Mouse (Mus musculus) intestine, embryonic 14.5 days (tissue): ENCODE measurements around the gene Golm1. TPM values are rescaled to one million over a fixed set of nuclear protein-coding genes. Genes with fewer than 3 reads are reported as not detected.
"Not testable (repeated sequence)": the region's sequence is repeated elsewhere in the genome, so short reads cannot be mapped to it uniquely, and the experiment has no call there.

Experiments
- ATAC-seq: fragments of 200-750 bp; cut with Nextera tagmentation; replicated peaks from 2 replicates; pipeline ENCODE4 v1.8.0; 2017; ENCODE audit warnings: low read depth, moderate number of reproducible peaks, moderate TSS enrichment, moderate library complexity; ENCODE audit not compliant: low FRiP score, low TSS enrichment
- DNase-seq: peaks from one replicate; pipeline ENCODE4 v3.0.0-alpha.2; 2018; ENCODE audit warnings: low spot score
- H3K27ac ChIP-seq: fragments of 300-500 bp; sonication (generic); 2 replicates; pipeline ENCODE4 v1.5.1; 2014; ENCODE audit warnings: low read depth, mild to moderate bottlenecking, control low read depth
- H3K27me3 ChIP-seq: fragments of 300-500 bp; sonication (generic); replicated peaks from 2 replicates; pipeline ENCODE4 v1.6.1; 2014; ENCODE audit warnings: low read length, control low read depth; ENCODE audit not compliant: control insufficient read depth, insufficient read depth
- H3K36me3 ChIP-seq: fragments of 300-500 bp; sonication (generic); 2 replicates; pipeline ENCODE4 v1.6.1; 2014; ENCODE audit warnings: low read length, control low read depth; ENCODE audit not compliant: control insufficient read depth, insufficient read depth
- H3K4me1 ChIP-seq: fragments of 300-500 bp; sonication (generic); replicated peaks from 2 replicates; pipeline ENCODE4 v1.6.1; 2014; ENCODE audit warnings: low read length, control low read depth, mixed read lengths; ENCODE audit not compliant: control insufficient read depth, insufficient read depth
- H3K4me2 ChIP-seq: fragments of 300-500 bp; sonication (generic); 2 replicates; pipeline ENCODE4 v1.6.1; 2014; ENCODE audit warnings: low read length
- H3K4me3 ChIP-seq: fragments of 300-500 bp; sonication (generic); 2 replicates; pipeline ENCODE4 v1.5.1; 2014; ENCODE audit warnings: low read depth, low read length, control low read depth, mixed read lengths
- H3K9ac ChIP-seq: fragments of 300-500 bp; sonication (generic); 2 replicates; pipeline ENCODE4 v1.6.1; 2014; ENCODE audit warnings: mild to moderate bottlenecking, low read length
- H3K9me3 ChIP-seq: fragments of 300-500 bp; sonication (generic); 2 replicates; pipeline ENCODE4 v1.6.1; 2016; ENCODE audit warnings: low read length, control low read depth; ENCODE audit not compliant: control insufficient read depth
- WGBS: fragments of 180-500 bp; shearing (Covaris S2); extraction: QIAGEN DNeasy Blood & Tissue Kit; methylation state at CpG from one replicate; pipeline ENCODE4 v1.1.7; 2014; 5-methylcytosine and 5-hydroxymethylcytosine counted together
- polyA plus RNA-seq: library from polyadenylated mRNA; unstranded; fragments of >200 nt; fragmentation: Nextera tagmentation; extraction: Ambion mirVana; gene quantifications from 2 replicates; pipeline ENCODE4 v1.2.1, GENCODE M21; 2014

Golm1 gene
- polyA plus RNA-seq, 1 experiment from 2014 or later = 86.5 TPM

DNA sequence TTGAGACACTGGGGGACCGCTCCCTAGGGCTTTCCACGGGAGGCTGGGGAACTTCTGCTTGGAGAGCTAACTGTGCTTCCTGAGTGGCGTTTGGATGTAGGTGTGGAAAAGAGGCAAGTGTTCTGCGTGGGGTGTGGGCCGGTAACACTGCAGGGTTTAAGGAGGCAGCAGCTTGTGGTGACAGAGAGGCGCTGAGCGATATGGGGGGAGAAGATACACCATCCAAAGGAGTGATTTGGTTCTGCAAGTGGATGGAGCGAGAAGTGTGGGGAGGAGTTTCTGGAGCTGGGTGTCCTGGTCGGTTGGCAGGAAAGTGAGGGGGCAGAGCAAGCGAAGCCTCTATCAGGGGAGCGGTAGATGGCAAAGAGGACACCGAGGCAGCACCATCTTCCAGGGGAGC lies 27.9 kb upstream of the Golm1 start:
- ATAC-seq = no peak
- 79% methylated on average over 12 of the region's 12 CpGs for WGBS
- Histone ChIP-seq H3K9ac (no peak overlapping the region), H3K9me3 (no peaks in the 10 kb centered on the region), H3K4me3 (no peak overlapping the region), H3K4me1 (no peaks in the 10 kb centered on the region), H3K27ac (no peak overlapping the region), H3K4me2 (no peak overlapping the region), H3K36me3 (no peaks in the 10 kb centered on the region), H3K27me3 (no peaks in the 10 kb centered on the region)
- no peak for DNase-seq

DNA sequence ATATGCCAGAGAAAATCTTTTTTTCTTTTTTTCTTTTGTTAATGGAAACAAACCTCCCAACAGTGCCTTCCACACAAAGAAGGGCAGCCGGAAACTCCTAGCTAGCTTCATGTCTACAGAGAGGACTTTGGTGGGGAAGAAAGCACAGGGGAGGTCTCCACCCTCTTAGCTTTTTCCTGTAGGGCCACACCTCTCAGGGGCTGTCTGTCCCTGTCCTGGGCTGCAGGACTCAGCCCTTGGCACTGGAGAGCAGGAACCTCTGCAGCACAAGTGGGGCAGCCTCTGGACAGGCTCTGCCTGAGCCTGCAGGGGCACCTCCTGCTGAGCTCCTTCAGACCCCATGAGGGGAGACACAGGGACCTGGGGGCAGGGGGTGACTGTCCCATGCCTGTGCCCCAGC lies 24.5 kb upstream of the Golm1 start:
- H3K36me3 ChIP-seq, H3K9ac ChIP-seq, DNase-seq, H3K9me3 ChIP-seq, H3K4me1 ChIP-seq, H3K4me3 ChIP-seq, H3K27ac ChIP-seq, H3K4me2 ChIP-seq, ATAC-seq, H3K27me3 ChIP-seq: not testable (repeated sequence)
- 67% methylated on average over 1 of the region's 1 CpGs for WGBS

DNA sequence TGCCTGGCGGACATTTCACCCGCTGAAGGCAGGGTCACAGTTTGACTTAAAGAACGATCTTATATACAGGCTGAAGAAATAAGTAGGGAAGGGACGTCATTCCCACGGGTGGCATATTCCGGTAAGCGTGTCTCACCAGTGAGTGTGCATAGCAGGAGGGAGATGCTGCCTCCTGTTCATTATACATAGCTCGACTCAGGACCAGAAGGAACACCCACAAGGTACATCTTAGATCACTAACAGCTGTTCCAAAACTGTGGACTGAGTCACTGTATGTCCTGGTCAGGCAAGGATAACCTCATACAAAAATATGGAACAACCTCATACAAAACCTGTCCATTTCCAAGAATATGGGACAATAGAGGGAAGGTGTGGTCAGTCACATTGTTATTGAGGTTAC lies 23.5 kb upstream of the Golm1 start:
- no peaks in the 10 kb centered on the region for H3K36me3 ChIP-seq
- no peak overlapping the region for H3K27ac ChIP-seq
- H3K4me1 ChIP-seq = no peaks in the 10 kb centered on the region
- ATAC-seq = no peak
- no peak overlapping the region for H3K4me2 ChIP-seq
- DNase-seq = no peak
- H3K9me3 ChIP-seq = no peaks in the 10 kb centered on the region
- H3K27me3 ChIP-seq = no peaks in the 10 kb centered on the region
- WGBS = 90% methylated on average over 8 of the region's 8 CpGs
- no peak overlapping the region for H3K4me3 ChIP-seq
- no peak overlapping the region for H3K9ac ChIP-seq

DNA sequence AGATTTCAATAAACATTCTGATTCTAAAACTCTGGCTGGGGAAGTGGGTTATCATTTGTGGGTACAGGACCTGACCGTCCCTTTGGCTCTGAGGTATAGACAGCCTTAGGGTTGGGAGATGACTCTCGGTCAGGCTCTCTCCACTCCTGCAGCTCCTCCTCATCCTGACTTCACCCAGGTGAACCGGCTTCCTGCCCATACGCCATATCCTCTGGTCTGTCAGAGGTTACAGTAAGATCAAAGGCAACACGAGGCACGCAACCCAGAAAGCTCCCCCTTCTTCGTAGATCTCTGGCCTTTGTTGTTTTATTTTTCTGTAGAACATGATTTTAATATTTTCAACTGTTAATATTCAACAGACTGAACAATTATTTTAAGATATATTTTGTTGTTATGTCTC lies 20.2 kb upstream of the Golm1 start:
- Histone ChIP-seq H3K27ac (no peak overlapping the region), H3K9me3 (no peaks in the 10 kb centered on the region), H3K9ac (no peak overlapping the region), H3K4me2 (no peak overlapping the region), H3K4me3 (no peak overlapping the region), H3K4me1 (no peaks in the 10 kb centered on the region), H3K36me3 (no peaks in the 10 kb centered on the region), H3K27me3 (no peaks in the 10 kb centered on the region)
- ATAC-seq (no peak), DNase-seq (no peak)
- WGBS = 87% methylated on average over 7 of the region's 7 CpGs

DNA sequence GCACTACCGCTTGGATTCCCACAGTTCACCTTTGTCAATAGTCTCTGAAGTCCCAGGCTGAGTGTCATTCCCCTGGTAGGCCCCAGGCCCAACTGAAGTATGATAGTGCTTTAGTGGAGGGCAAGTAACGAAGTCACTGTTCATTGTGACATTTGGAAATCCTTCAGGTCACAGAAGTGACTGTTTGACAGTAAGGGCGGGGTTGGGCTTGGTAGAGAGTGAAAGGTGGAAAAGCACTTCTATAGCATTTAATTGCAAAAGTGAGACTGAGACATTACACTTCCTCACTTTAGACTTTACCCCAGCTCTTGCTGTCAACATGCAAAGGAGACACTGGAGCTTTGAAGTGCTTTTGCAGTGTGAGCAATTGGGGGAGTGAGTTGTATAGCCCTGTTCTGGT lies 18.4 kb upstream of the Golm1 start, which contains the start of gene 4921517D22Rik:
Gene 4921517D22Rik (minus strand): TSS at position 101 of the 400 bp plus-strand sequence.
- no peak within 1 kb of the TSS for H3K27ac ChIP-seq
- no peak within 1 kb of the TSS for H3K4me2 ChIP-seq
- no peaks in the 10 kb centered on the region for H3K9me3 ChIP-seq
- ATAC-seq (no peak), DNase-seq (no peak)
- H3K36me3 ChIP-seq = no peaks in the 10 kb centered on the region
- H3K9ac ChIP-seq = no peak within 1 kb of the TSS
- H3K4me3 ChIP-seq = no peak within 1 kb of the TSS
- H3K27me3 ChIP-seq = no peaks in the 10 kb centered on the region
- 91% methylated on average over 3 of the region's 3 CpGs for WGBS
- no peaks in the 10 kb centered on the region for H3K4me1 ChIP-seq

DNA sequence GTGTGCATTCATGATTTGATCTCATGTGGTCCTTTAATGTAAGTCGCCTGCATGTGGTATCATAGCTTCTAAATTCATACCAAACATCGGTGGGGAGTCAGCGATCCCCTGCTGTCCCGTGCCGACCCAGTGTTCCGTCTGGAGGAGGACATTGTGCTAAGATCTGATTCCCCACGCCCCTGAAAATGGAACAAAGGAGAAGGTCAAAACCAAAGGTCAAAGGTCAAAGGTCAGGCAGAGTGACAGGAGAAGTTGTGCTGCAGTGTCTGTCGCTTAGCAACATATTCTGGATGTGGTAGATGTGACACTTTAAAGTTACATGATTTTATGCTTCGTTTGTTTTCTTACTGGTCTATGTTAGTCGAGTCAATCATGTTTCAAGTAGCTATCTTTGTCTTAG lies 15.9 kb upstream of the Golm1 start:
- no peak for ATAC-seq

DNA sequence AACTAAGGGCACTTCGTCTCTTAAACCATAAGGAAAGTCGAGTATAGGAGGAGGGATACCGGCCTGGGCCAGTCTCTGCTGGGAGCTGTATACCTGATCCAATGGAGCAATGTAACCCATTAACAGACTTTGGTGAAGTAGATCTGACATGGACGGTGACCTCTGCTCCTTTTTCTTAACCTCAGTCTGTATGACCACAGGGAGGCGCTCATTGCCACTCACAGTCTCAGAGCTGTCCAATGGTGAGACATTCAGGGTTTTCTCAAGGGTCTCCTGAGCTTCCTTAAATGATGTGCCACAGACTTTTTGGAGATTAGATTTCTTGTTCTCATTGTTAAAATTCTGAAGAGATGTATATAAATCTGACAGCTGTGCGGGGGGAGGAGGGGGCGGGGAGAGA lies 15.0 kb upstream of the Golm1 start:
- Histone ChIP-seq H3K9ac (no peak overlapping the region), H3K4me3 (no peak overlapping the region), H3K36me3 (no peaks in the 10 kb centered on the region), H3K4me2 (no peak overlapping the region), H3K4me1 (no peaks in the 10 kb centered on the region), H3K27ac (no peak overlapping the region), H3K9me3 (no peaks in the 10 kb centered on the region), H3K27me3 (no peaks in the 10 kb centered on the region)
- DNase-seq (no peak), ATAC-seq (no peak)
- WGBS = 83% methylated on average over 7 of the region's 7 CpGs

More for the DNA sequence above, 15.9 kb upstream of the Golm1 start:
- 79% methylated on average over 10 of the region's 10 CpGs for WGBS
- H3K9me3 ChIP-seq = no peaks in the 10 kb centered on the region
- H3K36me3 ChIP-seq = no peaks in the 10 kb centered on the region
- H3K27me3 ChIP-seq = no peaks in the 10 kb centered on the region
- no peaks in the 10 kb centered on the region for H3K4me1 ChIP-seq
- no peak for DNase-seq
- no peak overlapping the region for H3K4me3 ChIP-seq
- no peak overlapping the region for H3K27ac ChIP-seq
- H3K9ac ChIP-seq = no peak overlapping the region
- H3K4me2 ChIP-seq = no peak overlapping the region

DNA sequence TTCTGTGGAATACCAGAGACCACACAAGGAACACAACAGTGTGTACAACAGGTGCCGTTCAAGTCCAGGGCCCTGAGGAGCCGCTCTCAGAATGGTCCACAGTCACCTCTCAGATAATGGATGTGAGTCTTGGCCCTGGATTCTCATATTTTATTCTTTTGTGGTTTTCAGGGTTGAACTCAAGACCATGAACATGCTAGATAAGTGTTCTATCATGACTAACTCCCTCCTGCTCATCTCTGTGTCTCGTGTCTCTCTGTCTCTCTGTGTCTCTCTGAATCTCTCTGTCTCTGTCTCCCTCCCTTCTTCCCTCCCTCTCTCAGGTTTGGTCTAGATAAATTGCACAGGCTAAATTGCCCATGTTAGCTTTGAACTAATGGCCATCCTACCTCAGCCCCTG lies 14.2 kb upstream of the Golm1 start:
- WGBS = 90% methylated on average over 3 of the region's 3 CpGs
- Histone ChIP-seq H3K9me3 (no peaks in the 10 kb centered on the region), H3K27me3 (no peaks in the 10 kb centered on the region), H3K36me3 (no peaks in the 10 kb centered on the region), H3K4me3 (no peak overlapping the region), H3K9ac (no peak overlapping the region), H3K4me2 (no peak overlapping the region), H3K27ac (no peak overlapping the region), H3K4me1 (no peaks in the 10 kb centered on the region)
- ATAC-seq (no peak), DNase-seq (no peak)

DNA sequence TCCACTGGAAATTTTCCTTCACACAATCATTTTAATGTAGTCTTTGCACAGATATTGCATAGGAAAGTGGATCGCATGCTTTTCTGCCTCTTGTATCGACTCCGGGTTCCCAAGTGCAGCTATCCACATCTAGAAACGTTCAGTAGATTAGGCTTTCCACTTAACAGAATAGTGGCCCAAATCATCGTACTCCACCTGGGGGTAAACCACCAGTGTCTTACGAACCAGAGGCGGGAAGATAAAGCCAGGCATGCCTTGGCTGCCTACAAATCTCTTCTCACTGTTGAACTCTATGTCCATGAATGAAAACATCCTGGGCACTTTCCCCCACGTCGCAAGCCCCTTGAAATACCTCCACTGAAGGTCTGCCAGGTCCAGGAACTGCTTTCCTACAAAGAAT lies 13.7 kb upstream of the Golm1 start:
- no peak for ATAC-seq
- DNase-seq = no peak
- Histone ChIP-seq H3K36me3 (no peaks in the 10 kb centered on the region), H3K27me3 (no peaks in the 10 kb centered on the region), H3K9me3 (no peaks in the 10 kb centered on the region), H3K4me2 (no peak overlapping the region), H3K4me1 (no peaks in the 10 kb centered on the region), H3K4me3 (no peak overlapping the region), H3K9ac (no peak overlapping the region), H3K27ac (no peak overlapping the region)
- 88% methylated on average over 9 of the region's 9 CpGs for WGBS
